Mouse (Mus musculus) thymus, postnatal 25 days (tissue): ENCODE measurements at regions not wholly inside any gene's neighbourhood (a gene's known extent, or its start where the extent isn't known, plus 50 kb on each side); places are given as distances from the start of the nearest gene placed in this dataset.

ENCODE experiments used
- DNase-seq: peaks from one replicate; pipeline ENCODE4 v3.0.0; 2022

GRCm38 (mm10) chr17:9839256-9839655, 169.7 kb upstream of the Pabpc6 start:
- no peak for DNase-seq

GRCm38 (mm10) chr17:9836995-9837842, 167.7 kb upstream of the Pabpc6 start:
- no peak for DNase-seq

- no peak for DNase-seq
Measured at GRCm38 (mm10) chr17:9829895-9830294, 160.4 kb upstream of the Pabpc6 start.

- no peak for DNase-seq
Measured at GRCm38 (mm10) chr17:9821358-9821757, 151.8 kb upstream of the Pabpc6 start.

- DNase-seq = no peak
Measured at GRCm38 (mm10) chr17:9817056-9817455, 147.5 kb upstream of the Pabpc6 start.

- DNase-seq = no peak
Measured at GRCm38 (mm10) chr17:9797069-9797468, 127.6 kb upstream of the Pabpc6 start.

- no peak for DNase-seq
Measured at GRCm38 (mm10) chr17:9796225-9796988, 126.9 kb upstream of the Pabpc6 start.

- DNase-seq = no peak
Measured at GRCm38 (mm10) chr17:9778866-9779265, 109.3 kb upstream of the Pabpc6 start.

GRCm38 (mm10) chr17:9777165-9777564, 107.6 kb upstream of the Pabpc6 start:
- no peak for DNase-seq

GRCm38 (mm10) chr17:9776286-9777016, 106.9 kb upstream of the Pabpc6 start:
- no peak for DNase-seq

- no peak for DNase-seq
Measured at GRCm38 (mm10) chr17:9775668-9776151, 106.2 kb upstream of the Pabpc6 start.

GRCm38 (mm10) chr17:9774740-9775629, 105.5 kb upstream of the Pabpc6 start:
- DNase-seq = no peak

- DNase-seq = no peak
Measured at GRCm38 (mm10) chr17:9773744-9774143, 104.2 kb upstream of the Pabpc6 start.

- DNase-seq = no peak
Measured at GRCm38 (mm10) chr17:9768275-9768674, 98.8 kb upstream of the Pabpc6 start.

- no peak for DNase-seq
Measured at GRCm38 (mm10) chr17:9765680-9766250, 96.2 kb upstream of the Pabpc6 start.

- DNase-seq = no peak
Measured at GRCm38 (mm10) chr17:9764701-9765359, 95.3 kb upstream of the Pabpc6 start.

GRCm38 (mm10) chr17:9764041-9764606, 94.6 kb upstream of the Pabpc6 start:
- no peak for DNase-seq

GRCm38 (mm10) chr17:9763110-9763509, 93.6 kb upstream of the Pabpc6 start:
- DNase-seq = no peak

GRCm38 (mm10) chr17:9762436-9762835, 92.9 kb upstream of the Pabpc6 start:
- no peak for DNase-seq

GRCm38 (mm10) chr17:9760706-9761059, 91.2 kb upstream of the Pabpc6 start:
- no peak for DNase-seq
